Mouse (Mus musculus) limb, embryonic 14.5 days (tissue): ENCODE results near the gene Trabd2b. TPM values are rescaled to one million over a fixed set of nuclear protein-coding genes. Genes with fewer than 3 reads are reported as not detected.

Source experiments
- ATAC-seq: fragments of 200-750 bp; cut with Nextera tagmentation; 2 replicates; pipeline ENCODE4 v1.8.0; 2017; ENCODE audit warnings: low read depth, moderate number of reproducible peaks, moderate TSS enrichment; ENCODE audit not compliant: low FRiP score
- DNase-seq: peaks from one replicate; pipeline ENCODE4 v3.0.0-alpha.2; 2015; ENCODE audit warnings: low spot score
- H3K27ac ChIP-seq: fragments of 300-500 bp; sonication (generic); replicated peaks from 2 replicates; pipeline ENCODE4 v1.5.1; 2014; ENCODE audit warnings: low read depth, mild to moderate bottlenecking, low read length, moderate library complexity, mixed read lengths
- H3K27me3 ChIP-seq: fragments of 300-500 bp; sonication (generic); 2 replicates; pipeline ENCODE4 v1.6.1; 2014; ENCODE audit warnings: low read length, mixed read lengths; ENCODE audit not compliant: control insufficient read depth, insufficient read depth
- H3K36me3 ChIP-seq: fragments of 300-500 bp; sonication (generic); 2 replicates; pipeline ENCODE4 v1.6.1; 2014; ENCODE audit warnings: mild to moderate bottlenecking, low read length, moderate library complexity, mixed read lengths; ENCODE audit not compliant: control insufficient read depth, insufficient read depth
- H3K4me1 ChIP-seq: fragments of 300-500 bp; sonication (generic); 2 replicates; pipeline ENCODE4 v1.6.1; 2014; ENCODE audit warnings: antibody characterized with exemption, low read length, mixed read lengths; ENCODE audit not compliant: control insufficient read depth, insufficient read depth
- H3K4me2 ChIP-seq: fragments of 300-500 bp; sonication (generic); replicated peaks from 2 replicates; pipeline ENCODE4 v1.6.1; 2014; ENCODE audit warnings: low read depth, mild to moderate bottlenecking, low read length, moderate library complexity; ENCODE audit not compliant: severe bottlenecking
- H3K4me3 ChIP-seq: fragments of 300-500 bp; sonication (generic); replicated peaks from 2 replicates; pipeline ENCODE4 v1.5.1; 2014; ENCODE audit warnings: low read length
- H3K9ac ChIP-seq: fragments of 300-500 bp; sonication (generic); 2 replicates; pipeline ENCODE4 v1.6.1; 2014; ENCODE audit warnings: mild to moderate bottlenecking, low read depth, low read length, moderate library complexity; ENCODE audit not compliant: severe bottlenecking
- H3K9me3 ChIP-seq: fragments of 300-500 bp; sonication (generic); 2 replicates; pipeline ENCODE4 v1.6.1; 2016; ENCODE audit warnings: low read length; ENCODE audit not compliant: control insufficient read depth
- POLR2A ChIP-seq: fragments of 200-500 bp; IDR thresholded peaks from 2 replicates; pipeline ENCODE4 v1.8.0; 2012; ENCODE audit warnings: inconsistent platforms, mild to moderate bottlenecking, moderate library complexity, borderline replicate concordance; ENCODE audit not compliant: insufficient read depth, insufficient read length; ENCODE audit errors: extremely low read depth
- WGBS: fragments of 180-500 bp; shearing (Covaris S2); extraction: QIAGEN DNeasy Blood & Tissue Kit; methylation state at CpG from one replicate; pipeline ENCODE4 v1.1.7; 2014; 5-methylcytosine and 5-hydroxymethylcytosine counted together
- polyA plus RNA-seq, 2 experiments: library from polyadenylated mRNA; depleted of rRNA in 1 of 2; stranded (reverse) in 1 of 2; unstranded in 1 of 2; fragments of >200 nt; fragmentation: Nextera tagmentation in 1 of 2; extraction: Ambion mirVana in 1 of 2; gene quantifications; 2 replicates each; pipeline versions ENCODE4 v1.2.1 to v1.2.3; 2012 to 2014

Gene Trabd2b
- polyA plus RNA-seq, 2 experiments: 3.6 to 6.2 TPM

DNA sequence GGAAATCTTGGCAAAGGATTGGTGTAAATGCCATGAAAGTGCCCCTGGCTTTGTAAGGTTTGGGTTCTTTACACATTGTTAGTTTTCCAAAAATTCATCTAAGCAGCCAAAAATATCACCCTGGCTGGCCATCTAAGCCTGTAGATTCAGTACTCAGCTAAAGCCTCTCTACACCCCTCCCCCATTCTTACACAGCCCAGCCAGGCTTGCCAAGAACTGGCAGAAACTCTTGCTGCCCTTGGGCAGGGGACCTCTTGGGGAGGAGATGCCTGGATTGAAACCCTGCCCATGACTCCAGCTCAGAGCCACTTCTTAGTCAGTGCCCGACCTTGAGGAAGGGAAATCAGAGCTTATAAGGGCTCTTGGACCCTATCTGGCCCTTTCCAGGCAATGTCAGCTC is 207.6 kb downstream of the Trabd2b start:
- Histone ChIP-seq H3K9me3 (no peaks in the 10 kb centered on the region), H3K4me3 (no peak overlapping the region), H3K4me2 (no peak overlapping the region), H3K4me1 (peaks cover 10% of the 10 kb centered on the region), H3K36me3 (no peaks in the 10 kb centered on the region), H3K9ac (no peak overlapping the region), H3K27ac (no peak overlapping the region), H3K27me3 (no peaks in the 10 kb centered on the region)
- TF ChIP-seq POLR2A: no peak
- 48% methylated on average over 1 of the region's 1 CpGs for WGBS
- ATAC-seq (no peak), DNase-seq (peak; percentile 58)

DNA sequence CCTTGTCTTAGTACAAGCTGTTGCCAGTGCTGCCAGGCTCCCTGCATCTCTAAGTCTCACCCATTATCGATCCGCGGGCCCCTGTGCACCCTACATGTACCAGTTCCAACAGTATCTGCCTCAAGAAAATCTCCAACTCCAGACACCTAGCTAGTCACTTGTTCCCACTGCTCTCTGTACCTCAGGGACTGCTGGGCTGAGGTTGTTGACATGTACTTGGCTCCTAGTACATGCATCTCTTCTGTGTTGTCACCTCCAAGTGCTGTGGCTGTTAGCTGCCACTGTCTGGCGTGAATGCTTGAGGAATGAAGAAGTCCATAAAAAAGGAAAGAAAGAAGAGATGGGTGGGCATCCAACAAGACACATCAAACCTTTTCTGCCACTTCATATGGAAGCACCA is 209.2 kb downstream of the Trabd2b start:
- Histone ChIP-seq H3K36me3 (no peaks in the 10 kb centered on the region), H3K27me3 (no peaks in the 10 kb centered on the region), H3K4me3 (no peak overlapping the region), H3K9ac (no peak overlapping the region), H3K4me1 (peaks cover 10% of the 10 kb centered on the region), H3K27ac (no peak overlapping the region), H3K9me3 (no peaks in the 10 kb centered on the region), H3K4me2 (no peak overlapping the region)
- ATAC-seq: no peak
- no peak for TF ChIP-seq POLR2A
- WGBS: 94% methylated on average over 4 of the region's 4 CpGs
- DNase-seq: no peak

GRCm38 (mm10) chr4:114622929-114623328 is 216.4 kb downstream of the Trabd2b start:
- DNase-seq: no peak
- Histone ChIP-seq H3K9me3 (no peaks in the 10 kb centered on the region), H3K27ac (no peak overlapping the region), H3K4me2 (no peak overlapping the region), H3K36me3 (no peaks in the 10 kb centered on the region), H3K27me3 (peaks cover 9% of the 10 kb centered on the region; the same call in 1 of the 2 replicates), H3K9ac (no peak overlapping the region), H3K4me3 (no peak overlapping the region), H3K4me1 (peaks cover 20% of the 10 kb centered on the region)
- WGBS: 67% methylated on average over 5 of the region's 5 CpGs
- no peak for TF ChIP-seq POLR2A
- no peak for ATAC-seq

DNA sequence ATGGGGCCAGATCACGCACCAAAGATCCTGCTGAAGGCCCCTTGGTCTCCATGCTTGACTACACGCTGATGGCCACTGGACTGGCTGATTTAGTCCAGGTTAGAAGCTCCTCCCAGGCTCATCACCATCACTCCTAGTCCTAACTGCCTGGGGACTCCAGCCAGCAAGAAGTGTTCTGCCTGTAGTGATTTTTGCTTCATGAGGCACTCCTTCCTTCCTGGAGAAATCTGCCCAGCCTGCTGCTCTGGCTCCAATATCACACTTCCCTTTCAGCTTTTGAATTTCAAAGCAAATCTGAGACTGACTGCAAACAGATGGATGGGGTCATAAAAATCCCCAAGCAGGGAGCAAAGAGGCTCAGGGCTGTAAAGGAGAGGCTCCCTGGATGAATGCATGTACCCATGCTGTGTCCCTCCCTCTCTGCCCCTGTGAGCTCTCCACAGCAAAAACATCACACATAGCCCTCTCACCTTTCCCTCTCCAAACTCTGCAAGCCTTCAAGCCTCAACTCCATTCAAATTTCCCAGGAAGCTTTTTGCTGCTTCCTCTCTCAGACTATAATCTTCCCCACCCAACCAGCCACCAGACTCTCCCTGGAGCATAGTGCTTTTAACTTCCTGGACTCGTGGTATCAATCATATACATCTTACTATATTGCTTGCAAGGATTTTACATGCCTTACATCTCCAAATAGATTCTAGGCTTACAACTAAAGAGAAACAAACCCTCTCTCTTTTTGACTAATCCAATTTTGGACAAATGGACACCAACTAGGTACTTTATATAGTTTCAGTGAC is 217.8 kb downstream of the Trabd2b start:
- 8% methylated on average over 3 of the region's 3 CpGs for WGBS
- peaks cover 9% of the 10 kb centered on the region; the same call in 1 of the 2 replicates for H3K27me3 ChIP-seq
- H3K27ac ChIP-seq: peak overlapping the region; percentile 53

GRCm38 (mm10) chr4:114625357-114625756 is 218.8 kb downstream of the Trabd2b start:
- Histone ChIP-seq H3K9me3 (no peaks in the 10 kb centered on the region), H3K27me3 (peaks cover 9% of the 10 kb centered on the region; the same call in 1 of the 2 replicates), H3K4me2 (0 out of 2 replicates have a peak overlapping the region, but pooled peaks have one; percentile 10), H3K4me1 (peaks cover 20% of the 10 kb centered on the region), H3K4me3 (no peak overlapping the region), H3K36me3 (no peaks in the 10 kb centered on the region), H3K27ac (0 out of 2 replicates have a peak overlapping the region, but pooled peaks have one; percentile 13), H3K9ac (0 out of 2 replicates have a peak overlapping the region, but pooled peaks have one; percentile 16)
- DNase-seq: peak; percentile 35
- no peak for ATAC-seq
- WGBS: 28% methylated on average over 4 of the region's 4 CpGs
- no peak for TF ChIP-seq POLR2A

More for the DNA sequence above, 217.8 kb downstream of the Trabd2b start:
- ATAC-seq (peak; percentile 35), DNase-seq (peak; percentile 35)
- no peak overlapping the region for H3K4me3 ChIP-seq
- H3K4me2 ChIP-seq: no peak overlapping the region
- H3K4me1 ChIP-seq: peaks cover 20% of the 10 kb centered on the region
- H3K36me3 ChIP-seq: no peaks in the 10 kb centered on the region
- TF ChIP-seq POLR2A: no peak
- H3K9ac ChIP-seq: no peak overlapping the region
- H3K9me3 ChIP-seq: no peaks in the 10 kb centered on the region
